Mouse (Mus musculus) v-Abl transformed pro-B cells (cell line): Measurements from ENCODE around the gene Rin1.

Experiments
- in situ Hi-C, 2 experiments: fragments of 400-800 bp; cut with MboI; formaldehyde crosslinking; loops; one replicate each; pipeline ENCODE4 v1.15.1; 2025; ENCODE audit not compliant: unreplicated experiment in 2 of 2

The Rin1 gene

DNA sequence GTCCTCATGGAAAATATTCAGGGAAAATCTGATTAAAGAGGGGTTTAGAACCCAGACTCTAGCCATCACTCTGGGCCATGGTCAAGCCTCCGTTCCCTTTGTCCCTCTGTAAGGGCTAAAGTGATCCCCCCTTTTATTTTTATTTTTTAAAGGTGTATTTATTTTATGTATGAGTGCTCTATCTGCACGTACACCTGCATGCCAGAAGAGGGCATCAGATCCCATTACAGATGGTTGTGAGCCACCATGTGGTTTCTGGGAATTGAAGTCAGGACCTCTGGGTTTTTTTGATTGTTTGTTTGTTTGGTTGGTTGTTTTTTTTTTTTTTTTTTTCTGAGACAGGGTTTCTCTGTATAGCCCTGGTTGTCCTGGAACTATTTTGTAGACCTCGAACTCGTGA, 36.3 kb downstream of the Rin1 start:
- in situ Hi-C loops, result loop anchor here in 1 of 2 experiments (5.0 kb wide), 1 partner anchor 56 kb away; no protein-coding TSS in a partner anchor

DNA sequence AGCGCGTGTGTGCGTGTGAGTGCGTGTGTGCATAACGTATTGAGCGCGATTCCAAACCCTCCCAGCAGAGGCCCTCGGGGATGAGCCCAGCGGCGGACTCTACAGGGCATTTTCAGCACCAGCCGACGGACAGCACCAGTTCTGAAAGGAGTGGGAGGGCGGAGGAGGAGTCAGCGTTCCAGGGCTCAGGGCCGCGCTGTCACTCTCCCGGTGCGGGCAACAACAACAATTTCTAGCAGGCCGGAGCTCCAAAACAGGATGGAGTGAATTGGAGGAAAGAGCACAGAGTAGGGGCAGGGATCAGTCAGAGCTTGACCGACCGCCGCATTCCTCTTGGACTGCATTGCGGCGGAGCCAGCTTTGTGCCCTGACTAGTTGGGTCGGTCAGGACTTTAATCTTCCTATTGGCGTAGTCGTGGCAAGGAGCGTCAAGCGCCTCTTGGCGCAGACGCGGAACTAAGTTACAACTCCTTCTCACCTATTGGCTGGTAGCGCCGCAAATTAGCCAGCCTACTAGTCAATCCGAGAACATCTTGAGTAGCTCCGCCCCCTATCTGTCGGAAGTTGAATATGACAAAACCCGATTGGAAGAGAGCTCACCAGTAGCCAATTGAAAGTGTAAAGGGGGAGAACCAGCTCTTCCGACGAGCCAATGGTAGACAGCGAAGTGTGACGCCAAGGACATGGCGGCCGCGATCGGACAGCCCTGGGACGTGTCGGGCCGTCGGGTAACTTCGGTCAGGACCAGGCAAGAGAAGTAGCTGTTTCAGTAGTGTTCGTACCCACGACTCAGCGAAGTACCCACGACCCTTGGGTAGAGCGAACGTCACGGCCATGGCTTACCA, 37.8 kb downstream of the Rin1 start, which contains the start of gene Yif1a:
TSS of gene Yif1a (plus strand) at position 655 of the 845 bp plus-strand sequence.
- in situ Hi-C loops, result loop anchor here in 1 of 2 experiments (5.0 kb wide), 1 partner anchor 54 kb away; no protein-coding TSS in a partner anchor

DNA sequence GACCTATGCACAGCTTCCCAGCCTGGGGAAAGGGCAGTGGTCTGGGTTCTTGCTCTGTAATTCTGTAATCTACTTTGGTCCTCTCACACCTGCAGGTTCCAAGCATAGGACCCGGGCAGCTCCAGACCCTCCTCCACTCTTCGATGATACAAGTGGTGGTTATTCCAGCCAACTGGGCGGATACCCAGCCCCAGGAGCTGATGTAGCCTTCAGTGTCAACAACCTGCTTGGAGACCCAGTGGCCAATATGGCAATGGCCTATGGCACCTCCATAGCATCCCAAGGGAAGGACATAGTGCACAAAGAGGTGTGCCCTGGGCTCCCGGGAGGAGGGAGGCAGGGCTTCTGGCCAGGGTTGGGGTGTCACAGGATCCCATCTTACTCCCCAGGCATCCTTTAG, 39.0 kb downstream of the Rin1 start:
- in situ Hi-C loops, result loop anchor here in 1 of 2 experiments (5.0 kb wide), 1 partner anchor 53 kb away; no protein-coding TSS in a partner anchor

DNA sequence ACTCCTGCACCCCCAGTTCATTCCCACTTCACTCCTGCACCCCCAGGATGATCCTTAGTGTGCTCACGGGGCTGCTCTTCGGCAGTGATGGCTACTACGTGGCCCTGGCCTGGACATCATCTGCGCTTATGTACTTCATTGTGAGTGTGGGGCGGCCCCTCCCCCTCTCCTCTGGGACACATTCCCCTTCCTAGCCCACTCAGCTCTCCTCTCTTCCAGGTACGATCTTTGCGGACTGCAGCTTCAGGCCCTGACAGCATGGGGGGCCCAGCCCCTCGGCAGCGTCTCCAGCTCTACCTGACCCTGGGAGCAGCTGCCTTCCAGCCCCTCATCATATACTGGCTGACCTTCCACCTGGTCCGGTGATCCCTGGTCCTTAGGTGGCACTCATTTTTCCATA, 41.8 kb downstream of the Rin1 start:
- in situ Hi-C loops, result loop anchor here in 1 of 2 experiments (5.0 kb wide), 1 partner anchor 50 kb away; no protein-coding TSS in a partner anchor

DNA sequence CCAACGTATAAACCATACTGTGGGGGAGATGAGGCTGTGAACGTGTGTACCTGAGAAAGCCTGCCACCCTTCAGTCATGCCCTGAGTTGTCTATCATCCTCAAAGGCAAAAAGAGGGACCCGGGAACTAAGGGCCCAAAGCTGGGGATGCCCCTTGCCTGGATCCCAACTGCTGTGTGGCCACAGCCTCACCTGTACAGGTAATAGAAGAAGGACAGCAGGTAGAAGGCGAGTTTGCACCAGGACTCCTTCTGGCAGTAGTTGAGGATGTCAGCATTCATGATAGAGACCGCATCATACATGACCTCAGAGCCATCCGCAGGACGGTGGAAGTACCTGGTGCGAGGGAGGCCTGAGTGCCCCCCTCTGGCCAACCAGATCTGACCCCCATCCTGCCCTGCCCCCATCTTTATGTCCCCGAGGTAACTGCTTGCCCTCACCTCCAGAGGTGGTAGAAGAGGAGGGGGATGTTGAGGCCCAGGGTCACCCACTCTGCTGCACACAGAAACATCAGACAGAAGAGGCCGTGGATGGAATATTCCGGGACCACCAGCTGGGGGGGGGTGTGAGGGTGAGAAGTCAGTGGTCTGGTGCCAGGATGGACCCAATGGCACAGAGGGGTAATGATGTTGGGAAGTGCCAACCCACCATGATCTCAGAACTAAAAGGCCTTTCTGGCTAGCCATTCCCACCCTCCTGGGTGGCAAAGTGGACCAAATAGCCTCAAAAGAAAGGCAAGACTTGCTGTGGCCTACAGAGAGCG, 43.4 kb downstream of the Rin1 start:
- in situ Hi-C loops, result loop anchor here in 1 of 2 experiments (5.0 kb wide), 1 partner anchor 49 kb away; no protein-coding TSS in a partner anchor

DNA sequence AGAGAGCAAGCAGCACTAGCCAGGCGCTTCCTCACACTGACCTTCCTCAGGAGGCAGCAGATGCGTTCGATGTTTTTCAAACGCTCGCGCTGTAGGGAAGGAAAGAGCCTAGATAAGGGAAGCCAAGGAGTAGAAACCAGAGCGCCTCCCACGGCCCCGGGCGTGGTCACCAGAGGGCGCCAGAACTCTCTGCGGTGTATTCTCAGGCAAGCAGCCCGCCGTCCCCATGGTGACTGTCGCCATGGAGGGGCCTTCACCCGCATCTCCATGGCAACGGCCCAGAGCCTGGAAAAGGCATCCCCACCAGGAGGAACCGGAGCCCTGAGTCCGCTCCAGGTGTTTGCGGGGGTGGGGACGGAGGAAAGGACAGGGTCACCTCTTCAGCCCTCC, 44.0 kb downstream of the Rin1 start:
- in situ Hi-C loops, result loop anchor here in 1 of 2 experiments (5.0 kb wide), 1 partner anchor 48 kb away; no protein-coding TSS in a partner anchor

DNA sequence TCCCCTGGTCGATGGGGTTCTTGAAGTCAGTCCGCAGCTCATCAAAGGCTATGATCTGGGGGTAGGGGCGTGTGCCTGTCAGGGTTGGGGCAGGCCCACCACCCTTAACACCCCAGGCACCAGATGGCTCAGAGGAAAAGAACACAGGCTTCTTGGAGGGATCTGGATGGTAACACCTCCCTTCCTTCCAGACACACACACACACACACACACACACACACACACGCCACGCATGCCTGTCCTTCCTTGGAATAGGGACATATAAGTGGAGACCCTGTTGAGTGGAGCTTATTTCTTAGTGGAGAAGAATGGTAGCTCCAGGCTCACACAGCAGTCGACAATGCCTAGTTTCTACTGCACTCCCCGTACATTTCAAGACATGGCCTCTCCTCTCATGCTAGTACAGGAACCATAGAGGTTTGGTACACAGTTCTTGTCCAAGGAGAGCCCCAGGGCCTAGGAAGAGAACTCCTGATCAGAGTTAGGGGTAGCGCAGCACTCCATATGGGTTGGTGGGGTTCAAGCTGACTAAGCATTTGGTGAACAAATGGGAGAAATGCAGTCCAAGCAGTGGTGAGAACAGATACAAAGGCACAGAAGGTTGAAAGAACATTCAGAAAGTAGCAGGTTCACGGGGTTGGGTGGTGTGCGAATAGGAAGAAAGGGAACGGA, 44.6 kb downstream of the Rin1 start:
- in situ Hi-C loops, result loop anchor here in 1 of 2 experiments (5.0 kb wide), 1 partner anchor 47 kb away; no protein-coding TSS in a partner anchor

DNA sequence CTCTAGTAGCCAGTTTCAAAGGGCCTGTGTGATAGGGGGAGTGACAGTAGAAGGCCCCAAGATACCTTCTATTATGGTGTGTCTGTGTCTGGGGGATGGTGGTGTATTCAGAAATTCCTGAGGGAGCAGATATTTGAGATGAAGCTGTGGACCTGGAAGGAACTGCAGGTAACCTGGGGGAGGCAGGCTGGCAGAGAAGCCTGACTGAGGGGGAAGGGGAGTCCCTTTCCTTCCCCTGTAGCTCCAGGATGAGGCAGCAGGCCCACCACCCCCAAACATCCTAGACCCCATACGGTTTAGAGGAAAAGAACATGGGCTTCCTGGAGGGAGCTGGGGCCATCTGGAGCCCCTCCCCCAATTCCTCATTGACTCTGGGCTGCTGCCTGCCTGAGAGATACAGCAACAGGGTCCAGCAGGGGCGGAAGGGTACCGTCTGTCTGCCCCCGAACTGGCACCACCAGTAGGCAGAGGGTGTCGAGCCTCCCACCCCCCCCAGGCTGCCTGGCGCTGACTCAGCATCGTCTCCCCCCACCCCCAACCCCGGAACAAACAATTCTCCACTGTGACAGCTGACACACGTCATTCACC, 45.7 kb downstream of the Rin1 start:
- in situ Hi-C loops, result no loop called here

DNA sequence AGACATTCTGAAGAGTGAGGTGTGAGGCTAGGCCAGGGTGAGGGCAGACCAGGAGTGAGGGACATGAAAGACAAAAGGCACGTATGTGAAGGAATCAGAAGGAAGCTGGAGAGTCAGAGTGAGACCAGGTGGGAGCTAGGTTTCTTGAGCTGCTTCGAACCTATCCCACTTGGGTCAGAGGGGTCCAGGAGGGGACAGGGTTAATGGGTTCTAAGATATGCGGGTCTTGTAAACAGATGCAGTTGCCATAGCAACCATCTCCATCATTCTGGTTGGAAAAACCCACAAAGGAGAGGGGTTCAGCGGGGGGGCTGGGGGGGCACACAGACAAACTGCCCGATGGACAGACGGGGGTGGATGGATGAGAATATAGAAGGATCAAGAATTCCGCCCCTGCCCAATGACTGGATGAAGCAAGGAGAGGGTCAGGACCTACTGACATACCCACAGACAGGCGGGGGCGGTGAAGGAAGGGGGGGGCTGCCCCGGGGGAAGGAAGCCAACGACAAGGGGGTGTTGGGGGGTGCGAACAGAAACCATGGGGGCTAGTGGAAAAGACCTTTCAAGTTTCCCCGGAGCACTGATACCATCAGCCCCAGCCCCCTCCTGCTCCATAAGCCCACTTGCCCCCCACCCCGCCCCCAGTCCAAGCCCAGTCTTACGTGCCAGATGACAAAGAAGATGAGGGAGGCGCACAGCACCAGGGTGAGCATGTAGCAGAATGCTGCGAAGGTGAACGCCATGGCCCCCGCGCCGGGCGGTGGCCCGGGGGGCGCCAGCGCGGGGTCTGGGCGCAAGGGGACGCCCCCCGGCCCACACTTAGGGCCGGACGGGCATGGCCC, 47.5 kb downstream of the Rin1 start:
- in situ Hi-C loops, result no loop called here

DNA sequence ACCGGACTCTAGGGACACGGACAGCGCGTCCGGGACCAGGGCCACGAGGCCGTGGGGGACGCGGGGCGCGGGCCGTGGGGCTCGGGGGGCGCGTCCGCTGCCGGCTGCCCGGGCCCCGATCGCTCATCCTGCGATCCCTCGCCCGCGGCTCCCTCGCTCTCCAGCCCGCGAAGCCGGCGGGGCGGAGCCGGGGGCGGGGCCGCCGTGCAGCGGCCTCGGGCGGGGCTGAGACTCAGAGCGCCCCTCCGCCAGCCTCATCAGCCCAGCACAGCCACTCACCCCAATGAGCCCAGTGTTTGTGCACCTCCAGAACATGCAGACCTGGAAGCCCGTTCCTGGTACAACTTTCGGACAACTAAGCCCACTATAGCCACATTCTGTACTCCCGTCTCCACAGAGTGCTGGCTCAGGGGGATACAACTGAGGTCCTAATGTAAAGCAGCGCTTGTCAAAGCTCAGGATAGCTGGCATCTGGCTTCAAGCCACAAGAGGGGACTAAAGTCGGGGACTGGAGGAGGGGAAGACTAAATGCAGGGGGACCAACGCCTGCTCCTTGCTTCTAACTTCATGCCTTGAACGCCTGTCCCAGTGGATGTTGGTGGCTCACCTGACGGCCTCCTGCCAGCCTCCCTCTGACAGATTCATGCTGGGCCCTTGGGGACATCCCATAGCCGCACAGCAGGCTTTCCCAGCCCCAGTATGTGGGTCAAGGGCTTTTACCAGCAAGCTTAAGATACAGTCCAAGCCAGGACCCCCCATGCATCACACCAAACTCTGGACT, 48.3 kb downstream of the Rin1 start, which contains the start of gene Cnih2:
TSS of gene Cnih2 (minus strand) at position 159 of the 781 bp plus-strand sequence.
- in situ Hi-C loops, result no loop called here

DNA sequence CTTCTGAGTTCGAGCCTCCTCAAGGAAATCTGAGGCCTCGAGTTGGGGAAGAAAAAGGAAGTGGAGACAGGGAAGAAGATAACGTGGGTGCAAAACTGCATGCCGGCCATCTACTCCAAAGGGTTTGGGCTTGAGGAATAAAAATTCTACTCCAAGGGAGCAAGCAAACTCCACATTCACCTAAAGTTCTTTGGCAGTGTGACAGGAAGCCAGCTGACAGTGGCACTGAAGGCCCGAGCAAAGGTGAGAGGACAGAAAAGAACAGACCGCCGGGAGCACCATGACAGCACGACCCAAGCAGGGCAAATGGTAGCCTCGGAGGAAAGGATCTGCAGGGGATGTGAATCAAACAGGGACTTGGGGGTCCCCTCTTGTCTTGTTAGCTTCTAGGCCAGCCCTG, 55.8 kb downstream of the Rin1 start:
- in situ Hi-C loops, result no loop called here
